Mouse (Mus musculus) spleen, adult 2 months (tissue): ENCODE measurements around the gene Selenbp1.

Experiments used
- CTCF ChIP-seq: fragments of 200-500 bp; IDR thresholded peaks from 2 replicates; pipeline ENCODE4 v1.5.1; 2011; ENCODE audit warnings: mild to moderate bottlenecking, inconsistent platforms; ENCODE audit not compliant: insufficient read depth, insufficient read length, insufficient replicate concordance; ENCODE audit errors: extremely low read depth
- POLR2A ChIP-seq: fragments of 200-500 bp; IDR thresholded peaks from 2 replicates; pipeline ENCODE4 v1.6.1; 2011; ENCODE audit warnings: low read depth, low read length, inconsistent platforms

DNA sequence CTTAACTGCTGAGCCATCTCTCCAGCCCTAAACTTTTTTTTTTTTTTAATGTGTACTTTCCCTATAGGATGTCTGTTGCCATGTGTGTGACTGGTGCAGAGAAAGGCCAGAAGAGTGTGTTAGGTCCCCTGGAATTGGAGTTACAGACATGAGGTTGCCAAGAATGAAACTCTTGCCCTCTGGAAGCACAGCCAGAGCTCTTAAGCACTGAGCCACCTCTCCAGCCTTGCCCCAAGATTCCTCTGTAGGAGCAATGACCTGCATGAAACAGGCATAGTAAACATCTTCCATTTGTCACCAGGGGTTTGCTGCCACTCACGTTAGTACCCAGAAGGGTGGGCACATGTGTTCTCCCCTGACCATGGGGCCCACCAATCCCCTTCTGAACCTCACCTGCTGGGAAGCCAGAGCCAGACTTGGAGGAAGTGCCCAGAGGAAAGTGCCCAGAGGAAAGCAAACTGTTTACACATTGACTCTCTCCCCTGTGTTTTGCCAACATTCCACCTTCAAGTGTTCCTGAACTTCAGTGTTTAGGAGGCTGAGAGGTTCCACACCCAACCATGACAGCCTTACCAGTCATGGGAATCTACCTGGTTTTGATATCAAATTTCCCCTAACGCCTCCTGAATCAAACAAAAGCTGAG lies 21.7 kb upstream of the Selenbp1 start:
- TF ChIP-seq CTCF (no peak), POLR2A (no peak)
